Mouse (Mus musculus): Measurements from ENCODE around the gene Xrcc3.

The Xrcc3 gene

DNA sequence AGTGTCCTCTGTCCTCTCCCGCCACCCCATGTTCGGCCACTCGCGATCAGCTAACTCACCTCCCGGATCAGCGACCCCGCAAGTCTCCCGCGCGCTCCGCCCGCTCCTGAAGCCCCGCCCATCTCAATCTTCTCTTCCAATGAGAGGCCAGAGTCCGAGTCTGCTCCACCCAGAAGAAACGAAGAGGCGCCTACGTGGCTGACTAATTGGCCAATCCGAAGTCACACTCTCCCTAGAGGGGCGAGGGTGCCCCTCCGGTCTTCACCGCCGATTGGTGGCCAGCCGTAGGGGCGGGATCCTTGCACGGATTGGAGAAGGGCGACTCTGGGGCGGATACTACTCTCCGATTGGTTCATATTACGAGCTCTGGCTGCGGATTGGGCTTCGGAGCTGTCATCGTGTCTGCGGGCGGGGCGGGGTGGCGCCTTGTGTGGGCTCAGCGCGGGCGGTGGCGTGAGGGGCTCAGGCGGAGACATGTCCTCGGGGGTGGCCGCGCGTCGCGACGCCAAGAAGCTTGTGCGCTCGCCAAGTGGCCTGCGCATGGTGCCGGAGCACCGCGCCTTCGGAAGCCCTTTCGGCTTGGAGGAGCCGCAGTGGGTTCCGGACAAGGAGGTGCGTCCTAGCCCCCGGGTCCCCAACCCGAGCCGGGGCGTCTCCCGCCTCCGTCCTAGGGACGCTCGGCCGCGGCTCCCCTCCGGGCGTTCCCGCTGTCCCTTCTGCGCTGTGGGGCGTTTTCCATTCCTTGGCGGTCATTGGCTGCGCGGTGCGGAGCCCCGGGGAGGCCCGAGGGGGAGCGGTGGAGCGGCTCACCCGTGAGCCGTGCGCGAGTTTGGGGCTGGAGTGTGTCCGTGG lies at the start of gene Xrcc3, which contains the start of gene Zfyve21:
Gene Xrcc3, minus strand, starts transcription at position 108 of the 852 bp plus-strand sequence.
Gene Zfyve21, plus strand, starts transcription at position 405 of the 852 bp plus-strand sequence.
- peak; percentile 96 for DNase-seq (ENCODE audit: extremely low spot score, low spot score)

GRCm38 (mm10) chr12:111855448-111855847 lies 41.8 kb upstream of the Xrcc3 start:
- no peak for DNase-seq (ENCODE audit: extremely low spot score, low spot score)

GRCm38 (mm10) chr12:111853546-111853945 lies 39.9 kb upstream of the Xrcc3 start:
- DNase-seq (ENCODE audit: extremely low spot score, low spot score): no peak

DNA sequence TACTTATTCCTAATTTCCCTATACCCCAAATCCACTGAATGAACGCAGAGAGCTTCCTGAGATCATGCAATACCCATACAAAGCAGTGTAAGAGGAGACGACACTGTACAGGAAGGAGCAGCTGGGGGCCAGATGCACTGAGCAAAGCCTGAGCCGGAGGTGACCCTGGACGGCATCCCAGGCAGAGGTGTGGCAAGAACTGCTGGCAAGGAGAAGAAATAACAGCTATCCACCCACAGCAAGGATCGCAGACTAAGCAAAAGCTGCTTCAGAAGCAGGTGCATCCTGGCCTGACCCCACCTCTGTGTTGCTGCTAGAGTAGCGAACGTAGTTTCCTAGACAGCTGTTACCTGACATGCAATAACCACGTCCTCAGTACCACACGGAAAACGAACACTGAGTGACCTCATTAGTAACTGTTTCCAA lies 39.4 kb upstream of the Xrcc3 start:
- DNase-seq (ENCODE audit: extremely low spot score, low spot score): no peak

GRCm38 (mm10) chr12:111851745-111852144 lies 38.1 kb upstream of the Xrcc3 start:
- no peak for DNase-seq (ENCODE audit: extremely low spot score, low spot score)

DNA sequence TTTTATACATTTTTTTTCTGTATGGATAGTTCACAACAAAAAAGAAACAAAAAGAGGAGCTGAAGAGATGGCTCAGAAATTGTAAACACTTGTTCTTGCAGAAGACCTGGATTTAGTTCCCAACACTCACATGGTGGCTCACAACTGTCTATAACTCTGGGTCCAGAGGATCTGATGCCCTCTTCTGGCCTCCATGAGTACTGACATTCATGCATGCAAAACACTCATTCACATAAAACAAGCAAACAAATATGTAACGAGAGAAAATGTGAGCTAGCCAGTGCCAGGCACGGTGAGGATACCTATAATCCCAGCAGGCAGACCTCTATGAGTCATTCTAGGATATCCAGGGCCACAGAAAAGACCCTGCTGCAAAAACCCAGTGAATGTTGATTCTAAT lies 37.6 kb upstream of the Xrcc3 start:
- DNase-seq (ENCODE audit: extremely low spot score, low spot score): no peak

DNA sequence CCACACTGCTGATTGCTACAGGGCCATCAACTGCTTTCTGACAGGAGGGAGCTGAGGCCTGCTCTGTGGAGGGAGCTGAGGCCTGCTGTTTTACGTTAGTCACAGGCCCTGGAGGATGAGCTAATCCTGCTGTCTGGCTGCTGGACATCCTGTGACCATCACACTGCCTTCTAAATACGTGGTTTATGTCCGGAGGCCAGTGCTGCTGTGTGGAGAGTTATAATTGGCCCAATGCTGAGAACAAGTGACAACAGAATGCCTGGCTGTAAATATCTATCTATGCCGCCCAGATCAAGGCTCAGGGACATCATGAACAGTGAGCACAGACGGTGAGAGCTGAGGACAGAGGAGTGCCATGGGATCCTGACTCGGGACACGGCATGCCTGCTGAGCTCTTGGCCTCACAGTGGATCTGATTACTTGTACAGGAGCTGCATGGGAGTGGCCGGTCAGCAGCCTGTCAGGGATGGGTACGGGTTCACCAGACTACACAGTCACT lies 34.7 kb upstream of the Xrcc3 start:
- DNase-seq (ENCODE audit: extremely low spot score, low spot score): no peak

DNA sequence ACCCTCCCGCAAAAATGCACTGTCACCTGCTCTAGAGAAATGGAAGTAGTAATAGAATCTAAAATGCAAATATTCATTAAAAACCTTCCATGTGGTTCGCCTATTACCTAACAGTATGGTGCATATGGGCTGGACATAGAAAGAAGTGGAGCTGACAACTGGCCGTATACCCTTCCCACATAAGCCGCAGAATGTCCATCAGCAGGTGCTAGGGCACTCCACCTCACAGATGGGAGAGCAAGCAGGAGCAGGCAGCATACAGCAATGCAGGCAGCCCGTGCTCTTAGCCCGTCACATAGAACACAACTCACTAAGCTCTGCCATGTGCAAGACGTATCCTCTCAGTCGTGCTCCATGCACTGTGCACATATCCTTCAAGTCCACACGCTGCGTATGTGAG lies 33.1 kb upstream of the Xrcc3 start:
- DNase-seq (ENCODE audit: extremely low spot score, low spot score): no peak

- DNase-seq (ENCODE audit: extremely low spot score, low spot score): no peak
Observed at GRCm38 (mm10) chr12:111845953-111846352, 32.3 kb upstream of the Xrcc3 start.

DNA sequence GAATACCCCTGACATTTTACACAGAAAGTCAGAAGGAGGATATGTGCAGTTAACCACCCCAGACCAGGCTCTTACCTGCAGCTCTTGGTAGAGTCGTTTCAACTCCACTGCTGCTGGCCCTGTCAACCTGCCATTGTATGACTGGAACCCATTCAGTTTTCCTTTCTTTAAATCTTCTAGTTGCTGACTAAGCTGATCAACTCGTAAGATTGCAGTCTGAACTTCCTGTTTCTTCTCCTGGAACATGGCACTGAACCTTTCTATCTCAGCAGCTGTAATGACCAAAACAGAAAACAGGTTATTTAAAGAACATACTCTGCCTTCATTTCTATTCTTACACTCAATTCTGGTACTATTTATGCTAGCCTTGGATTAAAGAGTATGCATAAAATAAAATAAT lies 29.8 kb upstream of the Xrcc3 start:
- no peak for DNase-seq (ENCODE audit: extremely low spot score, low spot score)

DNA sequence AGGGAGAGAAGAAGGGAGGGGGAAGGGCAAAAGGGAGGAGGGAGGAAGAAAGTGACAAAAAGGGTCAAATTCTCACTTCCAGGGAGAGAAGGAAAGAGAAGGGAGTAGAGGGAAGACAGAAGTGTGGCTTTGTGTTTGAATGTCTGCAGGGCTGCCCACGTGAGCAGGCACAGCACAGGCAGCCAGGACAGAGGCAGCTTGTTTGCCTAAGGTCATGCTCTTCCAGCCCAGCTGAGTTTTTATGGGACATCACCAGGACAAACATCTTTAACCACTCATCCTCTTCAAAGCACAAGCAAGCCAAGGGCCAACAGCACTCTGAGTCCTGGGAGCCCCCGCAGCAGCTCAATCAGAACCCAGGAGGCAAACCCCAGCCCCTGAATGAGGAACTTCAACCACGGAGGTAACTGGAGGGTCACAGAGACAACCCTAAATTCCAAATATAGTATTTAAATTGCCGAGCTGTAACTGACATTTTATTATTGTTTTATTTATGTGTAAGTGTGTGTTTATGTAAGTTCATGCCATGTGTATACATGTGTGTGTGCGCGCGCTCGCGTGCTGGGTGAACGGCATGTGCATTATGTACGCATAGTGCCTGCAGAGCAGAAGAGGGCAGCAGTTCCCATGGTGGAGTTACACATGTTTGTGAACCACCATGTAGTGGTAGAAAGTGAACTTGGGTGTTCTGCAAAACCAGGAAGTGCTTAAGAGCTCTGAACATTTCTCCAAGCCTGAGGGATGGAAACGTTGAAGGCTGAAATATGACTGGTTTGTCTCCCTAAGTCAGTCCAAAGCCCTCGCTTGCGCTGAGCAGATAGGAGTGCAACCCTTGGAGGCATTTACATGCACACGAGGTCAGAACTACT lies 29.1 kb upstream of the Xrcc3 start:
- no peak for DNase-seq (ENCODE audit: extremely low spot score, low spot score)

GRCm38 (mm10) chr12:111833457-111833856 lies 19.8 kb upstream of the Xrcc3 start:
- no peak for DNase-seq (ENCODE audit: extremely low spot score, low spot score)

- no peak for DNase-seq (ENCODE audit: extremely low spot score, low spot score)
Observed at GRCm38 (mm10) chr12:111832643-111833042, 19.0 kb upstream of the Xrcc3 start.

GRCm38 (mm10) chr12:111830375-111830774 lies 16.7 kb upstream of the Xrcc3 start:
- DNase-seq (ENCODE audit: extremely low spot score, low spot score): no peak

- no peak for DNase-seq (ENCODE audit: extremely low spot score, low spot score)
Observed at GRCm38 (mm10) chr12:111829954-111830353, 16.3 kb upstream of the Xrcc3 start.

DNA sequence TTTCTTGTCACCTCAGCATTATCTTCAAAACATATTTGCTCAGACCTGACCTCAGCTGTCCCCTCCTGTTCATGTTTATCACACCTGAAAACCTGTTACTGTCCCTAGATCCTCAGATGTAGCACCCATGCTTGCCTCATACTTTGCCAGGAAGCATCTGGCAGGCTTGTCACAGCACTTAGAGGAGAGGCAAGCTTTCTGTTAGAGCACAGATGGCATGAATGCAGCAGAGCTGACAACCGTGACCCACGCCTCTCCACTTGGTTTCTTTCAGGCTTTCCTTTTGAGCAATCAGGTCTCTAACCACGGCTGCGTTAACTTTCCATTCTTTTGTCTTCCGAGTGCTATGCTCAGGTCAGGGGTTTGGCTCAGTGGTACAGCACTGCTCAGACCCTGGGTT lies 15.8 kb upstream of the Xrcc3 start:
- DNase-seq (ENCODE audit: extremely low spot score, low spot score): no peak

- DNase-seq (ENCODE audit: extremely low spot score, low spot score): no peak
Observed at GRCm38 (mm10) chr12:111827556-111827955, 13.9 kb upstream of the Xrcc3 start.

GRCm38 (mm10) chr12:111821931-111822330 lies 8.3 kb upstream of the Xrcc3 start:
- DNase-seq (ENCODE audit: extremely low spot score, low spot score): no peak

- DNase-seq (ENCODE audit: extremely low spot score, low spot score): no peak
Observed at GRCm38 (mm10) chr12:111820708-111821107, 7.0 kb upstream of the Xrcc3 start.

DNA sequence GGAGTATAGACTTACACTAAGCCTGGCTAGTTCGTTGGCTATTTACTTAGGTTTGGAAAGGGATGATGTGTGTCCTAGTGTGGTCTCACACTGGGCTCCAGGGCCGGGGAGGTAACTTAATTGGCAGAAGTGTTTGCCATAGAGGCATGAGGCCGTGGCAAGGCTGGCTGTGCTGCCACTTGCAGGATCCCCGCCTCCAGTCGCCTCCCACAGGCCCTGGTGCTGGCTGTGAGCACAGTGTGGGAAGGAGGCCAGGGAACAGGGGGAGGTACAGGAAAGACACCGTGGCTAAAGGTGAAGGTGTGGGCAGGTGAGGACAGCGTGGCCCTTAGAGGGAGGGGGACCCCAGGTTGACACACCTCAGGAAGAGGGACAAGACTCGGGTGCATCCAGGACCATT lies 6.3 kb upstream of the Xrcc3 start:
- DNase-seq (ENCODE audit: extremely low spot score, low spot score): no peak

DNA sequence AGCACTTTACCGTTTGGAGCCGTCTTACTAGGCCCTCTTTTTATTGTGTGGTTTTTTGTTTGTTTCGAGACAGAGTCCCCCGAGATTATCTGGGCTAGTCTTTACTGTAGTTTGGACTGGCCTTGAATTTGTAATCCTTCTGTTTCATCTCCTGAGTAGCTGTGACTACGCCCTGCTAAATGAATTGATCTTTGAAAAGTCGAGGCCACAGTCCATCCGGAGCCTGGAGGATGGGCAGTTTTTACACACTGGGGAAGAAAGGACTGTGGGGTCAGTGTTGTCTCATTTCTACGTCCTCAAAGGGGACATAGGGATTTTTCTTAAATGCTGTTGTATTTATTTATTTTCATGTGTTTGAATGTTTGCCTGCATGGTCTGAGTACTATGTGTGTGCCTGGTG lies 4.3 kb upstream of the Xrcc3 start:
- DNase-seq (ENCODE audit: extremely low spot score, low spot score): no peak

DNA sequence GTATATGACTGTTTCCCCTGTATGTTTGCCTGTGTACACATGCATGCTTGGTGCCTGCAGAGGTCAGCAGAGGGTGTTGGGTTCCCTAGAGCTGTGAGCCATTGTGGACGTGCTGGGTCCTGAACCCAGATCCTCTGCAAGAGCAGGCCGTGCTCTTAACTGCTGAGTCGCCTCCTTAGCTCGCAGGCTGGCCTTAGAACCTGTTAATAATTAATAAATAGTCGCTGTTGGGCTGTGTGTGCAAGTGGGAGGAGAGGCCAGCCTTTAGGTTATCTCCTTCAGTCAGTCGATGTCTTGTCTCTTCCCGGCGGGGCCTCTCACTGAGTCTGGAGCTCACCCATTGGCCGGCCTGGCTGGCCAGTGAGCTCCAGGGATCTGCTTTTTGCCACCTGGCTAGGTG lies 3.3 kb upstream of the Xrcc3 start:
- DNase-seq (ENCODE audit: extremely low spot score, low spot score): no peak

Measured in neural tube, embryonic 10.5 days (tissue).